Mouse (Mus musculus): ENCODE measurements around the gene Olfr685.

Olfr685 gene

DNA sequence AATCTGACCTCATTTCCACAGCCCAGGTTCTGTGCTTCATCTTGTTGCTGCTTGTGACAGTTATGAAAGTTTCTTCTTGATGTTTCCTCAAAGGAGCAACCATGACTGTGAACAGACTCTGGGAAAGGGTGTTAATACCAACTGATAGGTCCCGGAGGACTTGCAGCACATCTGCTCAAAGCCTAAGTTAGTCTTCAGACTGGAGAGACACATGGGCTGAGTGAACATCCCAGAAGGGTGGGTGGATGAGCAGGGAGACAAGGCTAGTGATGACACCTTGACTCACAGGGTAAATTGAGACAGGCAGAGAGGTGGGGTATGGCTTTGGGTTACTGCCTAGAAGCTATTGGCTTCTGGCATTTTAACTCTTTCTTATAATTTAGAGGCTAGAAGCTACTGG, at the start of gene Olfr685:
TSS of gene Olfr685 (minus strand) at position 101 of the 400 bp plus-strand sequence.
- WGBS: 47% methylated on average over 1 of the region's 1 CpGs

DNA sequence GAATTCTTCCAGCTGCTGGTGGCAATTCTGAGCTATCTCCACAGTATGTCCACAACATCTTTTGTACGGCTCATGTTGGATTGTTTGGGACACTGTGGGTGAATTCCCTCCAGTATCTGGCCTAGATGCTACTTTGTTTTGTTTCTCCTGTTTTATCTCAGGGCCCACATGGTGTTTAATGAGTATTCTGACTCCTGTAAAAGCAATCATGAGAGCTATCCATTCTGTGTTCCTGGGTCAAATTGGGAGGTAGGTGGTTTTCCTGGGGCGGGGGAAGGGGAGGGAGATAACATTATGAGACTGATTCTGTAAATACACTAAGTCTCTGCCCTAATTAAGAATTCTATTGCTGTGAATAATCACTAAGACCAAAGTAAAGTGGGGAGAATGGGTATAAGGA, 43.6 kb upstream of the Olfr685 start:
- WGBS: 86% methylated on average over 2 of the region's 2 CpGs

DNA sequence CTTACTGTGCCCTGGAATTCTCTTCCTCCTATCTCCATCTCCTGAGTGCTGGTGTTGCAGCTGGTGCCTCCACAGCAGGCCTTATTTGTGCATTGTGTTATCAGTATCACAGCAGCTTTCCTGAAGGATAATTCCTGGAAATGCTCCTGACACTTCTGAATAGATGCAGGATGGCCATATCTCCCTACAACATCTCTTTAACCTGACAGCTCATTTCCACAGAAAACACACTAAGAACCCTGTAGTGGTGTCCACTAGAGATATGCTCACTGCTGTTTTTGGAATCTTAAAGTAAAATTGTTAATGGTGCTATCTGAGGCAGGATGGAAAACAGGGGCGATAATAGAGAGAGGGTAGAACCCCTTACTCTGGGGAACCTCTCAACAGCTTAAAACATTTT, 42.3 kb upstream of the Olfr685 start:
- WGBS: 94% methylated on average over 1 of the region's 1 CpGs

DNA sequence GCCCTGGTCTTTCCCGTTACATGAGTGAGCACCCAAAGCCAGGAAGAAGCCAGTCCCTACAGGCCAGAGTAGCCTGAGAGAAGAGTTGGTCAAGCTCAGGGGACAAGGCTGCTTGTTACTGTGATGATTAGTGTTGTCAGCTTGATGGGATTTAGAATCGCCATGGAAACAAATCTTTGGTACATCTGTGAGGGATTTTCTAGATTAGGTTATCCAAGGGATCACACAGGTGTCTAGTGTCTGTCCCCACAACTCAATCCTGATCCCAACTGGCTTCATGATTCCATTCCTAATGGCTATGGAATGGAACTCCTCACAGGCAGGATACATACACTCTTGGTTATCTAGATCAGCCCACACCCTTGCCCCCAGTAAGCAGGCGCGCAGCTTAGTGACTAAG, 32.5 kb upstream of the Olfr685 start:
- 84% methylated on average over 4 of the region's 4 CpGs for WGBS

DNA sequence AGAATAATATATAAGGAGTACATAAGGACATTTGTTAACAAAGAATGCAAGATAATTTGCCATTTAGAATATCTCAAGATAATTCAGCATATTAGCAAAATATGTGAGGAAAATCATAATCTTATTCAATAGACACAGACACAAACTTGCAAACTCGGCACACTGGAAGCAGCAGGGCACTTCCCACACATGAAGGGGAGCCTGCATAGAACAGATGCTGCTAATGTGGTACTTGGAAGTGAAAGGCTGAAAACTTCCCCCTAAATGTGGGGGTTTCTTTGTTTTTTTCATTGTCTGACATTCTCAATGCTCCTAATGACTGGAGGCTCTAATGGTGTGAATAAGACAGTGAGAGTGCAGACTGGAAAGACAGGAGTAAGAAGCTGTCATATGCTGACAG, 28.9 kb upstream of the Olfr685 start:
- WGBS: 30% methylated on average over 1 of the region's 1 CpGs

DNA sequence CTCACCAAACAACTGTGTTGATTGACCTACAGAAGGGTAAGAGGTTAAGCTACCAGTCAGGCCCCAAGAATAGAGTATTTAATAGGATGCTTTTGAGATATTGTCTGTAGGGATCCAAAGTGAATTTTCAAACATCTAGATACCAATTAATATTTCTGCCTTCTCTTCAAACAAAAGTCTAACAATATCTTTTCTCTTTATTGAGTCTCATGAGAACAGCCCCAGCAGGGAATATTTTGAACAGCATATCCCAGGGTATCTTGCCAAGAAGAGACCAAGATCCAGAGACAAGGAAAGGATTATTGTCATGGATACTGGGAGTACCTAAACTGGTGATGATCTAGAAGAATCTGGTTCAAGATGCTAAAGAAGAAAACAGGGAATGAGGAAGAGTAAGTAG, 21.6 kb upstream of the Olfr685 start, which contains the start of gene Olfr686:
TSS of gene Olfr686 (minus strand) at position 101 of the 400 bp plus-strand sequence.

DNA sequence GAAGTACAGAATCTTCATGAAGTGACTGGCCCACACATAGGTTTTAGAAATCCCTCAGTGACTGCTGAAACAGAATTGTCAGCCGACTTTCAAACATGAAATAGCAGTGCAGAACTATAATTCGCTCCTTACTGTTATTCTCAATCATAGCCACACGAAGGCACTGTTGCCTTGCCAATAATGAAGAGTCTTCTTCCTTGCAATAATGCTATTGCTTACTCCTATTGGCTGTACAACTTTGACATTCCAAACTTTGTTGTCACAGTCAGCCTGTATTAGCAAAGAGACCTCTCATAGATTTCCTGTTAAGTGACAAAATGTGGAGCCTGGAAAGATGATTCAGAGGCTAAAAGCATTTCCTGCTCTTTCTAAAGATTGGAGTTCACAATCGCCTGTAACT, 15.0 kb downstream of the Olfr685 start:
- 42% methylated on average over 4 of the region's 4 CpGs for WGBS

DNA sequence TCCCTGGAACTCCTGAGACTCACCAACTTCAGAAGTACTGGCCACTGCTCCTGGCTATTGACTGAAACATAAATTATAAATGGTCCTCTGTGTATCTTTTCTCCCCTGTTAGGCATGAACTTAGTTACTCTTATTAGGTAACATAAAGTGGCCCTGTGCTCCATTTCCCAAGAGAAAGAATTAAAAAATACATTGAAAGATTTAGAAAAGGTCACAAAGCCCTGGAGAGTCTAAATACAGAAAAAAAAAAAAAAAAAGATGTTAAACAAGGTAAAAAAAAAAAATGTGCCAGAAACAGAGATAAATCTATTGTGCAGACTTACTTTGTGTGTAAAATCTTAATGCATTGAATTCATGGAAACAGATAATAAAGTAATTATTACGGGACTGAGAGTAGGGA, 22.3 kb downstream of the Olfr685 start, which contains the start of gene Olfr684:
TSS of gene Olfr684 (minus strand) at position 101 of the 400 bp plus-strand sequence.
- 64% methylated on average over 1 of the region's 1 CpGs for WGBS

DNA sequence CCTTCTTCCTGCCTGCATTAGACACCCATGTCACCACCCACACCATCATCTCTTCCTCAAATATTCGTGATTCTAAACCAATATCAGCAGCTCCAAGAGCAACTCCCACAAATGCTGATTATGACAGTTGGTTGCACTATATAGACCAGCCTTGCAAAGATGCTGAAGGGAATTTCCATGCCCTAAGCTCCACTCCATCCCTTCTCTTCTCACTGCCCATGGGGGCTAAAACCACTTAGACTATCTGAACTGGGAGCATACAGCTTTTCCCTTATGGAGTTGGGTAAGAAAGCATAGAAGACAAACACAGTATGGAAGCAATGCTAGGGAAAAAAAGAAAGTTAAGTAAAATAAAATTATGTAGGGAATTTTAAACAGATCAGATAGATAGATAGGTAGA, 38.9 kb downstream of the Olfr685 start, which contains the start of gene Olfr683:
TSS of gene Olfr683 (minus strand) at position 101 of the 400 bp plus-strand sequence.
- 62% methylated on average over 1 of the region's 1 CpGs for WGBS

DNA sequence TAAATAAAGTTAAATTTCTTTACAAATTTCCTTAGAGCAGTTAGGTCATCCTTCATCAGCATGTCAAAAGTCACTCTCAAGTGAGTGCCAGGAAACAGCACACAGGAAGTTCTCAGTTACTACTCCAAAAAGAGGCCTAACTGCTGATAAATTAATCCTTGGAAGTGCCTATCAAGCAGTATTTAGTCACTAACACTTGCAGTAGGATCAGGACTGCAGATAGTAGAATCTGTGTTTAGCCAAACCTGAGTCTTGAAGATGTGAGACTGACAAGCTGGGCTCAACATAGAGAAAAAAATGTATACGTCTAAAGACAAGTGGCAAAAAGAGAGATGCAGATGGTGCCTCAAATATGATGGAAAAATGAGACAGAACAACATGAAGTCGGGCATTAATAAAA, 44.5 kb downstream of the Olfr685 start:
- 75% methylated on average over 2 of the region's 2 CpGs for WGBS
